Mouse (Mus musculus) heart, embryonic 13.5 days (tissue): ENCODE results near the gene Ccdc65. TPM values are rescaled to one million over a fixed set of nuclear protein-coding genes. Genes with fewer than 3 reads are reported as not detected.

Experiments
- ATAC-seq: fragments of 200-750 bp; cut with Nextera tagmentation; 2 replicates; pipeline ENCODE4 v1.8.0; 2017; ENCODE audit warnings: moderate TSS enrichment; ENCODE audit not compliant: insufficient number of reproducible peaks, low FRiP score, low TSS enrichment; ENCODE audit errors: extremely low read depth
- H3K27ac ChIP-seq: fragments of 300-500 bp; sonication (generic); replicated peaks from 2 replicates; pipeline ENCODE4 v1.5.1; 2015; ENCODE audit warnings: moderate library complexity, mild to moderate bottlenecking, inconsistent platforms
- H3K27me3 ChIP-seq: fragments of 300-500 bp; sonication (generic); replicated peaks from 2 replicates; pipeline ENCODE4 v1.6.1; 2015; ENCODE audit warnings: mild to moderate bottlenecking, inconsistent platforms
- H3K36me3 ChIP-seq: fragments of 300-500 bp; sonication (generic); 2 replicates; pipeline ENCODE4 v1.6.1; 2015; ENCODE audit warnings: mild to moderate bottlenecking, inconsistent platforms
- H3K4me1 ChIP-seq: fragments of 300-500 bp; sonication (generic); 2 replicates; pipeline ENCODE4 v1.6.1; 2015; ENCODE audit warnings: inconsistent platforms
- H3K4me2 ChIP-seq: fragments of 300-500 bp; sonication (generic); 2 replicates; pipeline ENCODE4 v1.6.1; 2015; ENCODE audit warnings: inconsistent platforms, mild to moderate bottlenecking, moderate library complexity
- H3K4me3 ChIP-seq: fragments of 300-500 bp; sonication (generic); 2 replicates; pipeline ENCODE4 v1.5.1; 2015; ENCODE audit warnings: moderate library complexity, mild to moderate bottlenecking, inconsistent platforms
- H3K9ac ChIP-seq: fragments of 300-500 bp; sonication (generic); 2 replicates; pipeline ENCODE4 v1.6.1; 2015; ENCODE audit warnings: inconsistent platforms, mild to moderate bottlenecking, moderate library complexity
- H3K9me3 ChIP-seq: fragments of 300-500 bp; sonication (generic); 2 replicates; pipeline ENCODE4 v1.6.1; 2016; ENCODE audit warnings: inconsistent platforms
- WGBS: fragments of 180-500 bp; shearing (Covaris S2); methylation state at CpG from one replicate; pipeline ENCODE4 v1.1.7; 2015; ENCODE audit warnings: mixed read lengths; 5-methylcytosine and 5-hydroxymethylcytosine counted together
- polyA plus RNA-seq: library from polyadenylated mRNA; unstranded; fragments of >200 nt; fragmentation: Nextera tagmentation; extraction: Ambion mirVana; gene quantifications from 2 replicates; pipeline ENCODE4 v1.2.1, GENCODE M21; 2015

The Ccdc65 gene
- polyA plus RNA-seq, 1 experiment from 2014 or later = 0.39 TPM

GRCm38 (mm10) chr15:98727443-98728321 lies 19.7 kb downstream of the Ccdc65 start, which contains the start of gene Fkbp11:
Gene Fkbp11, minus strand, starts transcription at chr15:98728198.
- Histone ChIP-seq H3K36me3 (no peaks in the 10 kb centered on the region), H3K9ac (peak within 1 kb of the TSS; percentile 81), H3K9me3 (no peaks in the 10 kb centered on the region), H3K27ac (no peak within 1 kb of the TSS), H3K4me1 (peaks cover 30% of the 10 kb centered on the region), H3K27me3 (peaks cover 42% of the 10 kb centered on the region), H3K4me3 (peak within 1 kb of the TSS; percentile 66), H3K4me2 (peak within 1 kb of the TSS; percentile 94)
- WGBS = 1% methylated on average over 39 of the region's 39 CpGs
- ATAC-seq = peak; percentile 56

- peaks cover 30% of the 10 kb centered on the region for H3K4me1 ChIP-seq
- WGBS = 29% methylated on average over 9 of the region's 9 CpGs
Measured at GRCm38 (mm10) chr15:98728366-98728765, 20.4 kb downstream of the Ccdc65 start.

GRCm38 (mm10) chr15:98729791-98730545 lies 22.0 kb downstream of the Ccdc65 start:
- H3K9me3 ChIP-seq = no peaks in the 10 kb centered on the region
- peaks cover 42% of the 10 kb centered on the region for H3K4me1 ChIP-seq
- WGBS = 68% methylated on average over 7 of the region's 7 CpGs
- H3K4me3 ChIP-seq = no peak overlapping the region
- no peak overlapping the region for H3K27ac ChIP-seq
- H3K4me2 ChIP-seq = no peak overlapping the region
- no peak for ATAC-seq
- no peak overlapping the region for H3K9ac ChIP-seq
- no peaks in the 10 kb centered on the region for H3K36me3 ChIP-seq
- H3K27me3 ChIP-seq = peaks cover 23% of the 10 kb centered on the region; the same call in 1 of the 2 replicates

More at GRCm38 (mm10) chr15:98728366-98728765, 20.4 kb downstream of the Ccdc65 start:
- Histone ChIP-seq H3K9me3 (no peaks in the 10 kb centered on the region), H3K27me3 (peaks cover 35% of the 10 kb centered on the region), H3K4me2 (peak overlapping the region; percentile 94), H3K36me3 (no peaks in the 10 kb centered on the region), H3K27ac (no peak overlapping the region), H3K9ac (peak overlapping the region; percentile 81; the same call in 1 of the 2 replicates), H3K4me3 (peak overlapping the region; percentile 66)
- no peak for ATAC-seq

- H3K27ac ChIP-seq = no peak overlapping the region
- H3K9me3 ChIP-seq = no peaks in the 10 kb centered on the region
- no peak overlapping the region for H3K9ac ChIP-seq
- H3K4me3 ChIP-seq = no peak overlapping the region
- H3K4me1 ChIP-seq = peaks cover 42% of the 10 kb centered on the region
- peaks cover 1% of the 10 kb centered on the region for H3K36me3 ChIP-seq
- H3K4me2 ChIP-seq = no peak overlapping the region
- 69% methylated on average over 6 of the region's 6 CpGs for WGBS
- peaks cover 19% of the 10 kb centered on the region; the same call in 1 of the 2 replicates for H3K27me3 ChIP-seq
- no peak for ATAC-seq
Measured at GRCm38 (mm10) chr15:98730790-98731189, 22.8 kb downstream of the Ccdc65 start.

GRCm38 (mm10) chr15:98732006-98732531 lies 24.1 kb downstream of the Ccdc65 start:
- no peak for ATAC-seq
- H3K36me3 ChIP-seq = peaks cover 14% of the 10 kb centered on the region
- WGBS = 52% methylated on average over 8 of the region's 8 CpGs

GRCm38 (mm10) chr15:98733370-98733769 lies 25.4 kb downstream of the Ccdc65 start:
- H3K27ac ChIP-seq = no peak overlapping the region
- H3K9ac ChIP-seq = peak overlapping the region; percentile 52
- ATAC-seq = no peak
- WGBS = 35% methylated on average over 6 of the region's 6 CpGs
- no peak overlapping the region for H3K4me3 ChIP-seq
- H3K36me3 ChIP-seq = peaks cover 26% of the 10 kb centered on the region
- no peak overlapping the region for H3K4me2 ChIP-seq
- no peaks in the 10 kb centered on the region for H3K9me3 ChIP-seq
- H3K27me3 ChIP-seq = peaks cover 7% of the 10 kb centered on the region; the same call in 1 of the 2 replicates
- H3K4me1 ChIP-seq = peaks cover 24% of the 10 kb centered on the region

More at GRCm38 (mm10) chr15:98732006-98732531, 24.1 kb downstream of the Ccdc65 start:
- Histone ChIP-seq H3K9ac (no peak overlapping the region), H3K27ac (no peak overlapping the region), H3K9me3 (no peaks in the 10 kb centered on the region), H3K4me3 (no peak overlapping the region), H3K4me2 (no peak overlapping the region), H3K4me1 (peaks cover 36% of the 10 kb centered on the region), H3K27me3 (peaks cover 7% of the 10 kb centered on the region; the same call in 1 of the 2 replicates)

- H3K36me3 ChIP-seq = peaks cover 33% of the 10 kb centered on the region
- ATAC-seq = no peak
- no peak overlapping the region for H3K9ac ChIP-seq
- no peak overlapping the region for H3K4me3 ChIP-seq
- H3K27ac ChIP-seq = no peak overlapping the region
- peaks cover 4% of the 10 kb centered on the region; the same call in 1 of the 2 replicates for H3K27me3 ChIP-seq
- no peaks in the 10 kb centered on the region for H3K9me3 ChIP-seq
- H3K4me1 ChIP-seq = peaks cover 22% of the 10 kb centered on the region
- 67% methylated on average over 5 of the region's 5 CpGs for WGBS
- no peak overlapping the region for H3K4me2 ChIP-seq
Measured at GRCm38 (mm10) chr15:98733976-98734566, 26.1 kb downstream of the Ccdc65 start.

GRCm38 (mm10) chr15:98736521-98736920 lies 28.5 kb downstream of the Ccdc65 start:
- Histone ChIP-seq H3K9me3 (no peaks in the 10 kb centered on the region), H3K4me3 (no peak overlapping the region), H3K27ac (no peak overlapping the region), H3K36me3 (peaks cover 57% of the 10 kb centered on the region), H3K27me3 (no peaks in the 10 kb centered on the region), H3K4me1 (peaks cover 22% of the 10 kb centered on the region), H3K9ac (no peak overlapping the region), H3K4me2 (no peak overlapping the region)
- 85% methylated on average over 10 of the region's 10 CpGs for WGBS
- ATAC-seq = no peak

- Histone ChIP-seq H3K4me3 (no peak overlapping the region), H3K27me3 (no peaks in the 10 kb centered on the region), H3K9me3 (no peaks in the 10 kb centered on the region), H3K27ac (no peak overlapping the region), H3K9ac (no peak overlapping the region), H3K4me1 (peaks cover 20% of the 10 kb centered on the region), H3K4me2 (no peak overlapping the region), H3K36me3 (peaks cover 71% of the 10 kb centered on the region)
- ATAC-seq = no peak
Measured at GRCm38 (mm10) chr15:98737881-98738280, 29.9 kb downstream of the Ccdc65 start.

GRCm38 (mm10) chr15:98738796-98739195 lies 30.8 kb downstream of the Ccdc65 start:
- H3K27ac ChIP-seq = no peak overlapping the region
- no peak overlapping the region for H3K4me2 ChIP-seq
- H3K36me3 ChIP-seq = peaks cover 77% of the 10 kb centered on the region
- peaks cover 11% of the 10 kb centered on the region for H3K4me1 ChIP-seq
- H3K9ac ChIP-seq = no peak overlapping the region
- 71% methylated on average over 4 of the region's 4 CpGs for WGBS
- no peaks in the 10 kb centered on the region for H3K27me3 ChIP-seq
- H3K9me3 ChIP-seq = no peaks in the 10 kb centered on the region
- no peak overlapping the region for H3K4me3 ChIP-seq
- ATAC-seq = no peak

- no peaks in the 10 kb centered on the region for H3K9me3 ChIP-seq
- no peak overlapping the region for H3K27ac ChIP-seq
- peaks cover 9% of the 10 kb centered on the region for H3K4me1 ChIP-seq
- no peaks in the 10 kb centered on the region for H3K27me3 ChIP-seq
- H3K4me3 ChIP-seq = no peak overlapping the region
- peaks cover 81% of the 10 kb centered on the region for H3K36me3 ChIP-seq
- H3K9ac ChIP-seq = no peak overlapping the region
- ATAC-seq = no peak
- 88% methylated on average over 8 of the region's 8 CpGs for WGBS
- H3K4me2 ChIP-seq = no peak overlapping the region
Measured at GRCm38 (mm10) chr15:98740219-98740618, 32.2 kb downstream of the Ccdc65 start.
